Mouse (Mus musculus): Measurements from ENCODE around the gene Kcnh1.

DNA sequence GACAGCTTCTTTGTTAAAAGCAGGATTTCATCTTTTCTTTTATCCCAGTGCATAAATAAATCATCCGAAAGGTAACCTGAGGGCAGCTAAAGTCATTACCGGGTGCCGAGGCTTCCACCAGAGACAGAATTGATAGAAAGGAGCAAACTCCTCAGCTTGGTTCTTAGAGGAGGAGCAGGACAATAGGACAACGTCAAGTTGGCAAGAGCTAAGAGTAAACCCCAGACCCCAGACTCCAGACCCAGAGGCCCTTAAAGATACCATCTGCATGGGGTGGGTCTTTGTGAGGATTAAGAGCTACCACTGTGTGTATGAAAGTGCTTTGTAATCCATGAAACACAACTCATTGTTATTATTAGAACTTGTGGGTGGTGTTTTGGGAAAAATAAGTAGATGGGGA is 121.9 kb downstream of the Kcnh1 start:
- TF ChIP-seq CTCF (IDR thresholded peaks at IDR 0.05; ENCODE audit: low read depth): no peak
- TF ChIP-seq EP300 (IDR thresholded peaks at IDR 0.05; ENCODE audit: low read depth): no peak

Measured in heart, postnatal 0 days (tissue).